ENCODE assay signal across 26 mouse cellular contexts in the genomic region with DNA sequence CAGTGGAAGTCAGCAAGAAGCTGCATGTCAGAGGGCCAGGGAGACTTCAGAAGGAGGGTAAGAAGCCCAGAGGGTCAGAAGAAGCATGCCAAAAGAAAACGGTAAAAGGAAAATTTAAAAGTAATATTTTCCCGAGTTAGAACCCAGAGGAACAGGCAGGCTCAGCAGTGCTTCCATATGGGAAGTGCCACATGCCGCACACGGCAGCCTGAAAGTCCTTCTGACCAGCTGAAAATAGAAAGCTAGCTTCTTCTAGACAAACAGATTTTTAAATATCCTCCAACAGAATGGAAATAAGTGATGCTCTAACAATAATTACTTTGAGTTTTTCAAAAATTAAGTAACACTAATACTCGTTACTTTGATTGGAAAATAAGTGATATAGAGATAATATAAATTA.
"Had no signal": no experiment of that assay in that cellular context is flagged by ENCODE, and none has a peak within 500 bp of the region (broad histone marks: within the 10 kb centered on the region; RNA-seq: fewer than 3 reads in every experiment).

No protein-coding gene starts in this region.

- ATAC-seq: hindbrain, embryonic 16.5 days; inflammation-experienced regulatory T-cells, adult 6 months; intestine, embryonic 15.5 days; intestine, postnatal 0 days had no signal

- H3K36me3 ChIP-seq: heart, embryonic 10.5 days; hindbrain, embryonic 10.5 days; intestine, embryonic 15.5 days; limb, embryonic 10.5 days had no signal

- H3K27me3 ChIP-seq: heart, embryonic 12.5 days; hindbrain, embryonic 12.5 days; intestine, embryonic 15.5 days; limb, embryonic 12.5 days; liver, embryonic 13.5 days; liver, embryonic 15.5 days had no signal

- DNase-seq: gastrocnemius, adult 2 months; gastrocnemius, postnatal 10 days; gastrocnemius, postnatal 25 days; heart, adult 18-20 months; heart, postnatal 10 days; heart, postnatal 4 days; kidney, adult 18-20 months; kidney, adult 8-10 months; kidney, postnatal 10 days; kidney, postnatal 25 days; kidney, postnatal 4 days; liver; liver, embryonic 13.5 days had no signal

- H3K9me3 ChIP-seq: heart, embryonic 10.5 days; heart, embryonic 12.5 days; hindbrain, embryonic 10.5 days; hindbrain, embryonic 12.5 days; intestine, embryonic 15.5 days; limb, embryonic 10.5 days; limb, embryonic 12.5 days; liver, embryonic 13.5 days; liver, embryonic 15.5 days had no signal

- H3K4me3 ChIP-seq: gastrocnemius, adult 2 months; heart, embryonic 10.5 days; heart, embryonic 12.5 days; hindbrain, embryonic 10.5 days; hindbrain, embryonic 12.5 days; intestine, embryonic 15.5 days; left cerebral cortex, adult 2 months; limb, embryonic 10.5 days; limb, embryonic 12.5 days; liver, embryonic 13.5 days; liver, embryonic 15.5 days had no signal

- H3K27ac ChIP-seq: gastrocnemius, adult 2 months; heart, embryonic 10.5 days; hindbrain, embryonic 10.5 days; hindbrain, embryonic 12.5 days; hindbrain, embryonic 14.5 days; intestine, embryonic 15.5 days; left cerebral cortex, adult 2 months; limb, embryonic 10.5 days; limb, embryonic 12.5 days; liver, embryonic 13.5 days; liver, embryonic 15.5 days had no signal

- H3K4me1 ChIP-seq: heart, embryonic 10.5 days; heart, embryonic 12.5 days; hindbrain, embryonic 10.5 days; hindbrain, embryonic 12.5 days; intestine, embryonic 15.5 days; limb, embryonic 10.5 days; liver, embryonic 13.5 days; liver, embryonic 15.5 days had no signal
